Mouse (Mus musculus) thymus, adult 2 months (tissue): ENCODE measurements around the gene B3galnt2.
"Not testable (repeated sequence)": the region's sequence is repeated elsewhere in the genome, so short reads cannot be mapped to it uniquely, and the experiment has no call there.

Source experiments
- CTCF ChIP-seq: fragments of 200-500 bp; IDR thresholded peaks from 2 replicates; pipeline ENCODE4 v1.5.1; 2012; ENCODE audit warnings: mild to moderate bottlenecking, control low read depth, low read length, moderate library complexity, borderline replicate concordance; ENCODE audit not compliant: control insufficient read depth, poor library complexity, insufficient read depth; ENCODE audit errors: extremely low read depth
- POLR2A ChIP-seq: fragments of 200-500 bp; IDR thresholded peaks from 2 replicates; pipeline ENCODE4 v1.6.1; 2012; ENCODE audit warnings: mild to moderate bottlenecking, low read length, control low read depth, moderate library complexity; ENCODE audit not compliant: control insufficient read depth, poor library complexity, insufficient read depth; ENCODE audit errors: extremely low read depth

DNA sequence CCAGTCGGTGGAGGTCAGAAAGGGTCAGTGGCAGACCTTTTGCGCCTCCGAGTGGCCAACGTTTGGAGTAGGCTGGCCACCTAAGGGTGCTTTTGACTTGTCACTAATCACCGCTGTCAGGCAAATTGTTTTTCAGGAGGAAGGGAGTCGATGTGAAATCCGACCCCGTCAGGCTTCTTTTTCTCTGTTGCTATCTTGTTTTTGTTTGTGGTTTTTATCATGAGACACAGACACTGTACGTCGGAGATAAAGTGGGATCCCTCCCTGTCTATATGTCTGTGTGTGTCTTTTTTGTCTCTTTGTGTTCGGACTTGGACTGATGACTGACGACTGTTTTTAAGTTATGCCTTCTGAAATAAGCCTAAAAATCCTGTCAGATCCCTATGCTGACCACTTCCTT lies 67.1 kb downstream of the B3galnt2 start:
- not testable (repeated sequence) for TF ChIP-seq CTCF, POLR2A
